ENCODE assay signal across 8 mouse cellular contexts in genomic region chr4:129549306-129549705, GRCm38 (mm10). TPM values are rescaled to one million over a fixed set of nuclear protein-coding genes. Genes with fewer than 3 reads are reported as not detected.
DNase-seq lines count a peak whose midpoint lies in the region; ATAC-seq and TF ChIP-seq lines count a peak whose summit lies in the region.

No protein-coding gene starts in this region.

- intact Hi-C loops in heart, adult 2 months (cut with DNase I) = loop anchor here (2.0 kb wide), 1 partner anchor 59 kb away; no protein-coding TSS in a partner anchor

- peak; percentile 73 for TF ChIP-seq CTCF in heart, adult 2 months (IDR thresholded peaks at IDR 0.05)
- TF ChIP-seq CTCF in bone marrow, adult 2 months (IDR thresholded peaks at IDR 0.05; ENCODE audit: control insufficient read depth, insufficient read depth, low read length) = 0 out of 2 replicates have a peak, but pooled peaks have one; percentile 1

- H3K9me3 ChIP-seq in hindbrain, embryonic 12.5 days (replicated peaks) = no peaks in the 10 kb centered on the region

- WGBS in heart, adult 2 months = 88% methylated on average over 2 of the region's 2 CpGs
- 67% methylated on average over 2 of the region's 2 CpGs for WGBS in bone marrow, adult 2 months
- WGBS in hindbrain, embryonic 12.5 days = 97% methylated on average over 2 of the region's 2 CpGs

- TF ChIP-seq EP300 in heart, adult 2 months (IDR thresholded peaks at IDR 0.05; ENCODE audit: insufficient read depth, low read depth, low read length) = no peak

- no peaks in the 10 kb centered on the region for H3K27me3 ChIP-seq in heart, adult 2 months (ENCODE audit: control insufficient read depth, insufficient read depth, low read length)
- H3K27me3 ChIP-seq in hindbrain, embryonic 12.5 days = no peaks in the 10 kb centered on the region

- H3K4me1 ChIP-seq in heart, adult 2 months (ENCODE audit: control insufficient read depth, insufficient read depth, low read length) = no peaks in the 10 kb centered on the region
- H3K4me1 ChIP-seq in bone marrow, adult 2 months (ENCODE audit: control insufficient read depth, insufficient read depth, low read length) = no peaks in the 10 kb centered on the region
- no peaks in the 10 kb centered on the region for H3K4me1 ChIP-seq in hindbrain, embryonic 12.5 days

- H3K27ac ChIP-seq in heart, adult 2 months = no peak overlapping the region
- H3K27ac ChIP-seq in bone marrow, adult 2 months (ENCODE audit: control insufficient read depth, insufficient read depth, low read depth, low read length, poor library complexity) = no peak overlapping the region
- H3K27ac ChIP-seq in hindbrain, embryonic 12.5 days = no peak overlapping the region

- H3K4me2 ChIP-seq in hindbrain, embryonic 12.5 days (replicated peaks) = no peak overlapping the region

- H3K79me2 ChIP-seq in heart, adult 2 months (replicated peaks; ENCODE audit: control insufficient read depth, insufficient read depth, low read length) = no peaks in the 10 kb centered on the region

- ATAC-seq in megakaryocyte, adult 5-6 weeks (ENCODE audit: poor library complexity, severe bottlenecking) = peak; percentile 38; the same call in 1 of the 2 replicates
- no peak for ATAC-seq in hindbrain, embryonic 12.5 days (ENCODE audit: low FRiP score)

- H3K9ac ChIP-seq in heart, adult 2 months (ENCODE audit: low read depth, low read length) = no peak overlapping the region
- H3K9ac ChIP-seq in hindbrain, embryonic 12.5 days = no peak overlapping the region

- H3K4me3 ChIP-seq in heart, adult 2 months = no peak overlapping the region
- no peak overlapping the region for H3K4me3 ChIP-seq in bone marrow, adult 2 months (replicated peaks; ENCODE audit: control insufficient read depth, low read depth, low read length)
- no peak overlapping the region for H3K4me3 ChIP-seq in hindbrain, embryonic 12.5 days

- no peak for TF ChIP-seq POLR2A in heart, adult 2 months (IDR thresholded peaks at IDR 0.05; ENCODE audit: insufficient read depth, low read depth, low read length)
- TF ChIP-seq POLR2A in bone marrow, adult 2 months (IDR thresholded peaks at IDR 0.05; ENCODE audit: borderline replicate concordance, control insufficient read depth, low read depth, low read length) = no peak

- DNase-seq in heart, adult 2 months = no peak
- DNase-seq in heart, adult 9 months (ENCODE audit: low spot score in 2 of 2) = no peak
- DNase-seq in A20 (ENCODE audit: low read depth, low spot score) = peak; percentile 61
- DNase-seq in frontal cortex, postnatal 25 days (ENCODE audit: low spot score in 2 of 2) = no peak
- DNase-seq in gastrocnemius, postnatal 25 days = no peak

- H3K36me3 ChIP-seq in heart, adult 2 months (ENCODE audit: control insufficient read depth, insufficient read depth, low read length) = no peaks in the 10 kb centered on the region
- no peaks in the 10 kb centered on the region for H3K36me3 ChIP-seq in hindbrain, embryonic 12.5 days

RNA-seq across cellular contexts. Expression of gene Hdac1, which starts 6.8 kb away (rescaled TPM):
- 10 to 100 TPM; 15.7 to 16.1 TPM for total RNA-seq in heart, adult 2 months (2021)
- polyA plus RNA-seq in heart, adult 2 months (2012; rRNA removed) = 17.9 and 35.2 TPM in 2 replicates
- 78.4 and 100 TPM in 2 replicates for polyA plus RNA-seq in bone marrow, adult 2 months (2011; ENCODE audit: insufficient read depth, insufficient read length, low replicate concordance, missing spikeins)
- 94.1 and 98.6 TPM in 2 replicates for total RNA-seq in megakaryocyte, adult 5-6 weeks (2015)
- total RNA-seq in megakaryocyte, adult 5-6 weeks (2017) = 68.6 and 75.0 TPM in 2 replicates
- 168 and 178 TPM in 2 replicates for polyA plus RNA-seq in hindbrain, embryonic 12.5 days (2016; fragmentation: Nextera tagmentation; extraction: Ambion mirVana)
- total RNA-seq in gastrocnemius, postnatal 25 days (2021) = 1 to 10 TPM; 9.6 to 9.9 TPM

RNA-seq across cellular contexts. Expression of gene Lck, which starts 24.1 kb away (rescaled TPM):
- 1 to 10 TPM in 1 of 2 experiments, under 1 TPM in 1; 0.84 to 1.1 TPM for total RNA-seq in heart, adult 2 months (2021)
- polyA plus RNA-seq in heart, adult 2 months (2012; rRNA removed) = 1.6 and 3.5 TPM in 2 replicates
- 10.2 and 17.8 TPM in 2 replicates for polyA plus RNA-seq in bone marrow, adult 2 months (2011; ENCODE audit: insufficient read depth, insufficient read length, low replicate concordance, missing spikeins)
- total RNA-seq in megakaryocyte, adult 5-6 weeks (2015) = 5.6 and 8.2 TPM in 2 replicates
- 6.0 and 6.9 TPM in 2 replicates for total RNA-seq in megakaryocyte, adult 5-6 weeks (2017)
- 6.4 and 7.1 TPM in 2 replicates for polyA plus RNA-seq in hindbrain, embryonic 12.5 days (2016; fragmentation: Nextera tagmentation; extraction: Ambion mirVana)
- under 1 TPM in 1 of 2 experiments, not detected in 1; 0.48 TPM for total RNA-seq in gastrocnemius, postnatal 25 days (2021)

RNA-seq across cellular contexts. Expression of gene Fam167b, which starts 29.0 kb away (rescaled TPM):
- under 1 TPM in 1 of 2 experiments, not detected in 1; 0.81 TPM for total RNA-seq in heart, adult 2 months (2021)
- polyA plus RNA-seq in heart, adult 2 months (2012; rRNA removed) = 1.4 and 1.8 TPM in 2 replicates
- polyA plus RNA-seq in bone marrow, adult 2 months (2011; ENCODE audit: insufficient read depth, insufficient read length, low replicate concordance, missing spikeins) = 9.0 TPM in 2 replicates
- total RNA-seq in megakaryocyte, adult 5-6 weeks (2015) = not detected in 2 replicates
- not detected in 2 replicates for total RNA-seq in megakaryocyte, adult 5-6 weeks (2017)
- polyA plus RNA-seq in hindbrain, embryonic 12.5 days (2016; fragmentation: Nextera tagmentation; extraction: Ambion mirVana) = 1.7 and 2.5 TPM in 2 replicates
- under 1 TPM in 1 of 2 experiments, not detected in 1; 0.31 TPM for total RNA-seq in gastrocnemius, postnatal 25 days (2021)

RNA-seq across cellular contexts. Expression of gene Marcksl1, which starts 35.9 kb away (rescaled TPM):
- 1 to 10 TPM; 3.5 to 5.1 TPM for total RNA-seq in heart, adult 2 months (2021)
- polyA plus RNA-seq in heart, adult 2 months (2012; rRNA removed) = 5.1 and 7.0 TPM in 2 replicates
- polyA plus RNA-seq in bone marrow, adult 2 months (2011; ENCODE audit: insufficient read depth, insufficient read length, low replicate concordance, missing spikeins) = 14.6 and 53.8 TPM in 2 replicates
- 28.5 and 32.6 TPM in 2 replicates for total RNA-seq in megakaryocyte, adult 5-6 weeks (2015)
- total RNA-seq in megakaryocyte, adult 5-6 weeks (2017) = 25.4 and 29.3 TPM in 2 replicates
- 1,978 and 2,031 TPM in 2 replicates for polyA plus RNA-seq in hindbrain, embryonic 12.5 days (2016; fragmentation: Nextera tagmentation; extraction: Ambion mirVana)
- total RNA-seq in gastrocnemius, postnatal 25 days (2021) = 1 to 10 TPM; 1.6 to 2.8 TPM

RNA-seq across cellular contexts. Expression of gene Eif3i, which starts 51.1 kb away (rescaled TPM):
- total RNA-seq in heart, adult 2 months (2021) = 100 to 1,000 TPM; 116 to 132 TPM
- 185 and 257 TPM in 2 replicates for polyA plus RNA-seq in heart, adult 2 months (2012; rRNA removed)
- 105 and 123 TPM in 2 replicates for polyA plus RNA-seq in bone marrow, adult 2 months (2011; ENCODE audit: insufficient read depth, insufficient read length, low replicate concordance, missing spikeins)
- 186 and 204 TPM in 2 replicates for total RNA-seq in megakaryocyte, adult 5-6 weeks (2015)
- total RNA-seq in megakaryocyte, adult 5-6 weeks (2017) = 140 and 156 TPM in 2 replicates
- 187 and 204 TPM in 2 replicates for polyA plus RNA-seq in hindbrain, embryonic 12.5 days (2016; fragmentation: Nextera tagmentation; extraction: Ambion mirVana)
- 100 to 1,000 TPM; 116 to 129 TPM for total RNA-seq in gastrocnemius, postnatal 25 days (2021)

Comparison
In these comparisons a context has a peak if more than half of its experiments do, and no peak if none do; other contexts are left out.
1. RNA of gene Hdac1, which starts 6.8 kb away (total RNA-seq): 68.6 to 98.6 TPM in megakaryocyte, adult 5-6 weeks; 15.7 to 16.1 TPM in heart, adult 2 months and 9.6 to 9.9 TPM in gastrocnemius, postnatal 25 days; every median in the first group is over 4 times any median in the second.